Mouse (Mus musculus): Measurements from ENCODE around the gene Gm4027.
"Not testable (repeated sequence)": the region's sequence is repeated elsewhere in the genome, so short reads cannot be mapped to it uniquely, and the experiment has no call there.

Gm4027 gene

GRCm38 (mm10) chr12:87618569-87618968, at the start of gene Gm4027:
Gene Gm4027, plus strand, starts transcription at chr12:87618869.
- not testable (repeated sequence) for DNase-seq (ENCODE audit: low read depth)

GRCm38 (mm10) chr12:87601388-87601787, 17.3 kb upstream of the Gm4027 start:
- DNase-seq (ENCODE audit: low read depth): not testable (repeated sequence)

GRCm38 (mm10) chr12:87602388-87602787, 16.3 kb upstream of the Gm4027 start, which contains the start of gene Oog1:
Gene Oog1, plus strand, starts transcription at chr12:87602688.
- DNase-seq (ENCODE audit: low read depth): not testable (repeated sequence)

- DNase-seq (ENCODE audit: low read depth): not testable (repeated sequence)
Observed at GRCm38 (mm10) chr12:87644520-87644919, 25.9 kb downstream of the Gm4027 start, which contains the start of gene Gm16381. Gene Gm16381, minus strand, starts transcription at chr12:87644620.

- not testable (repeated sequence) for DNase-seq (ENCODE audit: low read depth)
Observed at GRCm38 (mm10) chr12:87652916-87653703, 34.4 kb downstream of the Gm4027 start.

Data from naive thymus-derived CD4-positive, alpha-beta T cell, adult 2 months (primary cell).